Comparison of ENCODE assay signal across 13 mouse cellular contexts in genomic region chr1:166344300-166345077, GRCm38 (mm10). TPM values are rescaled to one million over a fixed set of nuclear protein-coding genes. Genes with fewer than 3 reads are reported as not detected.
DNase-seq lines count a peak whose midpoint lies in the region; ATAC-seq lines count a peak whose summit lies in the region.
"Had no signal": no experiment of that assay in that cellular context is flagged by ENCODE, and none has a peak within 500 bp of the region (broad histone marks: within the 10 kb centered on the region; RNA-seq: fewer than 3 reads in every experiment).

No protein-coding gene starts in this region.

- H3K27ac ChIP-seq in neural tube, embryonic 11.5 days (ENCODE audit: low read depth, low read length): no peak overlapping the region
- H3K27ac ChIP-seq in forebrain, embryonic 16.5 days (ENCODE audit: low read length): no peak overlapping the region
- H3K27ac ChIP-seq: embryonic facial prominence, embryonic 15.5 days; liver, embryonic 12.5 days had no signal

- ATAC-seq in neural tube, embryonic 11.5 days (ENCODE audit: insufficient read depth, low FRiP score, low TSS enrichment): peak; percentile 80
- ATAC-seq in forebrain, embryonic 16.5 days: peak; percentile 74
- ATAC-seq: liver, embryonic 12.5 days had no signal

- peak; percentile 61 for DNase-seq in neural tube, embryonic 11.5 days (ENCODE audit: low spot score)
- DNase-seq in neural tube, embryonic 10.5 days (ENCODE audit: extremely low spot score, low spot score): no peak
- DNase-seq in layer of hippocampus, adult 9-11 months: peak; percentile 63
- peak; percentile 21 for DNase-seq in right cerebral cortex, postnatal 25 days
- DNase-seq in thymus, postnatal 25 days: no peak
- no peak for DNase-seq in ovary, postnatal 14 days (ENCODE audit: low spot score)
- DNase-seq: adrenal gland, postnatal 25 days; cerebellum, adult 18-20 months; gastrocnemius, postnatal 25 days; kidney, adult 11 months had no signal

- 48% methylated on average over 8 of the region's 8 CpGs for WGBS in neural tube, embryonic 11.5 days
- 30% methylated on average over 8 of the region's 8 CpGs for WGBS in forebrain, embryonic 16.5 days

- no peaks in the 10 kb centered on the region for H3K27me3 ChIP-seq in neural tube, embryonic 11.5 days (ENCODE audit: control insufficient read depth, insufficient read depth, low read length)
- no peaks in the 10 kb centered on the region for H3K27me3 ChIP-seq in forebrain, embryonic 16.5 days (replicated peaks; ENCODE audit: control insufficient read depth, insufficient read depth, low read length)
- H3K27me3 ChIP-seq: embryonic facial prominence, embryonic 15.5 days; liver, embryonic 12.5 days had no signal

- H3K4me1 ChIP-seq in neural tube, embryonic 11.5 days (ENCODE audit: control insufficient read depth, insufficient read depth, low read length): no peaks in the 10 kb centered on the region
- peaks cover 13% of the 10 kb centered on the region for H3K4me1 ChIP-seq in forebrain, embryonic 16.5 days (replicated peaks; ENCODE audit: control insufficient read depth, insufficient read depth, low read length)
- H3K4me1 ChIP-seq: embryonic facial prominence, embryonic 15.5 days; liver, embryonic 12.5 days had no signal

- no peaks in the 10 kb centered on the region for H3K36me3 ChIP-seq in neural tube, embryonic 11.5 days (ENCODE audit: control insufficient read depth, insufficient read depth, low read length)
- H3K36me3 ChIP-seq in forebrain, embryonic 16.5 days (ENCODE audit: control insufficient read depth, insufficient read depth): no peaks in the 10 kb centered on the region
- H3K36me3 ChIP-seq: embryonic facial prominence, embryonic 15.5 days; liver, embryonic 12.5 days had no signal

- no peaks in the 10 kb centered on the region for H3K9me3 ChIP-seq in neural tube, embryonic 11.5 days (ENCODE audit: control insufficient read depth, low read length)
- H3K9me3 ChIP-seq in forebrain, embryonic 16.5 days (ENCODE audit: control insufficient read depth, low read length): no peaks in the 10 kb centered on the region
- H3K9me3 ChIP-seq: embryonic facial prominence, embryonic 15.5 days; liver, embryonic 12.5 days had no signal

- H3K4me3 ChIP-seq in neural tube, embryonic 11.5 days (ENCODE audit: low read depth, low read length): no peak overlapping the region
- H3K4me3 ChIP-seq in forebrain, embryonic 16.5 days (replicated peaks; ENCODE audit: low read length): no peak overlapping the region
- H3K4me3 ChIP-seq: embryonic facial prominence, embryonic 15.5 days; liver, embryonic 12.5 days had no signal

- no peak overlapping the region for H3K9ac ChIP-seq in neural tube, embryonic 11.5 days (ENCODE audit: low read length)
- H3K9ac ChIP-seq in forebrain, embryonic 16.5 days (replicated peaks; ENCODE audit: low read depth, low read length): no peak overlapping the region
- H3K9ac ChIP-seq: embryonic facial prominence, embryonic 15.5 days; liver, embryonic 12.5 days had no signal

- H3K4me2 ChIP-seq in neural tube, embryonic 11.5 days (ENCODE audit: low read depth): no peak overlapping the region
- H3K4me2 ChIP-seq in forebrain, embryonic 16.5 days (ENCODE audit: low read length): no peak overlapping the region
- H3K4me2 ChIP-seq: embryonic facial prominence, embryonic 15.5 days; liver, embryonic 12.5 days had no signal

RNA-seq across cellular contexts. Expression of gene Tada1, which starts 34.4 kb away (rescaled TPM):
- 71.1 and 74.0 TPM in 2 replicates for polyA plus RNA-seq in neural tube, embryonic 11.5 days (2014; fragmentation: Nextera tagmentation; extraction: Ambion mirVana)
- 106 and 112 TPM in 2 replicates for polyA plus RNA-seq in forebrain, embryonic 16.5 days (2015; fragmentation: Nextera tagmentation; extraction: Ambion mirVana)

Comparison
In these comparisons a context has a peak if more than half of its experiments do, and no peak if none do; other contexts are left out.
1. DNase-seq: peak in neural tube, embryonic 11.5 days (single experiment), layer of hippocampus, adult 9-11 months (single experiment) and right cerebral cortex, postnatal 25 days (single experiment); none in neural tube, embryonic 10.5 days (single experiment), thymus, postnatal 25 days (single experiment) and ovary, postnatal 14 days (single experiment).